Mouse (Mus musculus): ENCODE data around the gene Casp6. TPM values are rescaled to one million over a fixed set of nuclear protein-coding genes. Genes with fewer than 3 reads are reported as not detected.

Casp6 gene
- total and polyA plus RNA-seq, 3 experiments = 10.4 to 16.9 (median 11.2) TPM

DNA sequence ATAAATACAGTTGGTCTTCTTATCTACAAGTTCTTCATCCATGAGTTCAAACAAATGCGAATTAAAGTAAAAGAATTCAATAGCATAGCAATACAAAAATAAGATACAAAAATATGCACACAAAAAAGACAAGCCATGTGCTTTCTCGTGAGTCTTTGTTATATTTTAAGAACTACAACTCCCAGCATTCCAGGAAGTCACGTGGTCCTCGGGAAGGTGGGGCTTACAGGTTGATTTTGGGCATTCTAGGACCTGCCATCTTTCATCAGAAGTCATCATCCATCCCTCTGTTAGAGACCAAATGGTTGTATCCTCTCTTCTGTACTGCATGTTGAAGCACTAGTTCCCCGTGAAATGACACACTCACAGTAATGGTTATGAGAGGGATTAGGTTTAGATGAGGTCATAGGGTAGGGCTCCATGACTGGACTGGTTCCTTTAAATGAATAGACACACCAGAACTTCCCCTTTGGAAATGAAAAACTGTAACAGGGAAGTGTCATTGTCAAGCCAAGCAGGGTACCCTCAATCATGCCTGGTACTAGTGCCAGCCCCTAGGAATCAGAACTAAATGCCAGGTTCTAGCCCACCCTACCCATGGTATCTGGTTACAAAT is 48.0 kb downstream of the Casp6 start:
- Histone ChIP-seq H3K79me2 (replicated peaks; ENCODE audit: control insufficient read depth, insufficient read depth, low read length) (no peaks in the 10 kb centered on the region), H3K4me3 (no peak overlapping the region), H3K27me3 (ENCODE audit: control insufficient read depth, insufficient read depth, low read length) (no peaks in the 10 kb centered on the region), H3K9ac (ENCODE audit: low read depth, low read length) (no peak overlapping the region), H3K4me1 (ENCODE audit: control insufficient read depth, insufficient read depth, low read length) (no peaks in the 10 kb centered on the region; the same call in 1 of the 2 replicates), H3K27ac (no peak overlapping the region), H3K36me3 (ENCODE audit: control insufficient read depth, insufficient read depth, low read length) (no peaks in the 10 kb centered on the region)
- 74% methylated on average over 5 of the region's 5 CpGs for WGBS
- DNase-seq = no peak
- intact Hi-C loops (cut with DNase I) = no loop called here
- TF ChIP-seq EP300 (IDR thresholded peaks at IDR 0.05; ENCODE audit: insufficient read depth, low read depth, low read length) = no peak
- TF ChIP-seq POLR2A (IDR thresholded peaks at IDR 0.05; ENCODE audit: insufficient read depth, low read depth, low read length) = no peak
- TF ChIP-seq CTCF (IDR thresholded peaks at IDR 0.05) = no peak

DNA sequence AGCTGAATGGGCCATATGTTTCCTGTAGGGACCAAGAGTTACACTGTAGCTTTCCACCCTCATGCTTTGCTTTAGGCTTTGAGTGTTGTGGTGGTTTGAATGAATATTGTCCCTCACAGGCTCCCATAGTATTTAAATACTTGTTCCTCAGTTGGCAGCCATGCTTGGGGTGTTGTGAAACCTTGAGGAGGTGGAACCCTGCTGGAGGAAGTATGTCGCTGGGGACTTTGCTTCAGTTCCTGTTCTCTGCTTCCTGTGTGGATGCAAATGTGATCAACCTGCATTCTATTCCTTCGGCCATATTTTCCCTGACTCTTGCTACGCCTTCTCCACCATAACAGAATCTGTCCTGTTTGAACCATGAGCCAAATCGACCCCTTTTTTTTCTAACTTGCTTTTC is 52.1 kb downstream of the Casp6 start:
- Histone ChIP-seq H3K4me1 (ENCODE audit: control insufficient read depth, insufficient read depth, low read length) (no peaks in the 10 kb centered on the region; the same call in 1 of the 2 replicates), H3K27ac (no peak overlapping the region), H3K27me3 (ENCODE audit: control insufficient read depth, insufficient read depth, low read length) (no peaks in the 10 kb centered on the region), H3K4me3 (no peak overlapping the region), H3K9ac (ENCODE audit: low read depth, low read length) (no peak overlapping the region), H3K36me3 (ENCODE audit: control insufficient read depth, insufficient read depth, low read length) (no peaks in the 10 kb centered on the region), H3K79me2 (replicated peaks; ENCODE audit: control insufficient read depth, insufficient read depth, low read length) (no peaks in the 10 kb centered on the region)
- 77% methylated on average over 4 of the region's 4 CpGs for WGBS
- TF ChIP-seq POLR2A (IDR thresholded peaks at IDR 0.05; ENCODE audit: insufficient read depth, low read depth, low read length) (no peak), CTCF (IDR thresholded peaks at IDR 0.05) (no peak), EP300 (IDR thresholded peaks at IDR 0.05; ENCODE audit: insufficient read depth, low read depth, low read length) (no peak)
- no peak for DNase-seq
- intact Hi-C loops (cut with DNase I) = no loop called here

DNA sequence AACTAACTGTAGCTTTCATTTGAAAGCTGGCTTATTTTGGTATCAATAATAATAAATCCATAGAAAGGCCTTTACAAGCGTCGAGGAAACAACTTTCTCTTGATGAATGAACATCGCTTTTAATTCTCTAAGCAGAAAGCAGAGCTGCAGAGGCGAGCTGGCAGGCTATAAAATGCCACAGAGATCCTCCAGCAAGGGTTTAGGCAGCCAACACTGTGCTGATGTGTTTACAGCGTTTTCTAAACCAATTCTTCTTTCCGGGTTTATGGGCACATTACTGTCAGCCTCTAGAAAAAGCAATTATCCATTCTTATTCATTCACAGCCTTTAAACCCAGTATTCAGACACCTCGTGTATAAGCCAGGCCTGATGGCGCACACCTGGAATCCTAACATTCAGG is 61.3 kb downstream of the Casp6 start:
- Histone ChIP-seq H3K4me1 (ENCODE audit: control insufficient read depth, insufficient read depth, low read length) (no peaks in the 10 kb centered on the region), H3K9ac (ENCODE audit: low read depth, low read length) (no peak overlapping the region), H3K27me3 (ENCODE audit: control insufficient read depth, insufficient read depth, low read length) (no peaks in the 10 kb centered on the region; the same call in 1 of the 2 replicates), H3K79me2 (replicated peaks; ENCODE audit: control insufficient read depth, insufficient read depth, low read length) (no peaks in the 10 kb centered on the region), H3K4me3 (no peak overlapping the region), H3K36me3 (ENCODE audit: control insufficient read depth, insufficient read depth, low read length) (no peaks in the 10 kb centered on the region), H3K27ac (no peak overlapping the region)
- TF ChIP-seq EP300 (IDR thresholded peaks at IDR 0.05; ENCODE audit: insufficient read depth, low read depth, low read length) (no peak), CTCF (IDR thresholded peaks at IDR 0.05) (no peak), POLR2A (IDR thresholded peaks at IDR 0.05; ENCODE audit: insufficient read depth, low read depth, low read length) (no peak)
- 89% methylated on average over 8 of the region's 8 CpGs for WGBS
- no peak for DNase-seq
- intact Hi-C loops (cut with DNase I) = no loop called here

Other genes with a start within 250 kb of the Casp6 start
- 1 to 10 TPM; 1.3 to 3.1 TPM for gene Egf, start 146.1 kb upstream of the Casp6 start, total RNA-seq (2021)
- 5.4 and 12.9 TPM in 2 replicates for gene Egf, start 146.1 kb upstream of the Casp6 start, polyA plus RNA-seq (2012; rRNA removed)
- gene Lrit3, start 97.4 kb upstream of the Casp6 start, total RNA-seq (2021) = not detected
- gene Lrit3, start 97.4 kb upstream of the Casp6 start, polyA plus RNA-seq (2012; rRNA removed) = not detected in 2 replicates
- not detected for gene Rrh, start 78.8 kb upstream of the Casp6 start, total RNA-seq (2021)
- not detected in 2 replicates for gene Rrh, start 78.8 kb upstream of the Casp6 start, polyA plus RNA-seq (2012; rRNA removed)
- 10 to 100 TPM; 16.6 to 23.0 TPM for gene Gar1, start 70.0 kb upstream of the Casp6 start, total RNA-seq (2021)
- gene Gar1, start 70.0 kb upstream of the Casp6 start, polyA plus RNA-seq (2012; rRNA removed) = 11.4 and 19.7 TPM in 2 replicates
- gene Cfi, start 65.5 kb upstream of the Casp6 start, total RNA-seq (2021) = under 1 TPM; 0.27 to 0.55 TPM
- gene Cfi, start 65.5 kb upstream of the Casp6 start, polyA plus RNA-seq (2012; rRNA removed) = 0.23 and 0.31 TPM in 2 replicates
- 10 to 100 TPM; 57.1 to 74.0 TPM for gene Pla2g12a, start 22.8 kb upstream of the Casp6 start, total RNA-seq (2021)
- 47.5 and 49.7 TPM in 2 replicates for gene Pla2g12a, start 22.8 kb upstream of the Casp6 start, polyA plus RNA-seq (2012; rRNA removed)
- 1 to 10 TPM; 1.6 to 2.2 TPM for gene Mcub, start 68.8 kb downstream of the Casp6 start, total RNA-seq (2021)
- gene Mcub, start 68.8 kb downstream of the Casp6 start, polyA plus RNA-seq (2012; rRNA removed) = 2.1 and 3.6 TPM in 2 replicates
- 10 to 100 TPM; 30.8 to 33.2 TPM for gene Sec24b, start 160.1 kb downstream of the Casp6 start, total RNA-seq (2021)
- gene Sec24b, start 160.1 kb downstream of the Casp6 start, polyA plus RNA-seq (2012; rRNA removed) = 29.8 and 36.2 TPM in 2 replicates
- under 1 TPM; 0.21 to 0.39 TPM for gene Col25a1, start 230.1 kb downstream of the Casp6 start, total RNA-seq (2021)
- 0.10 and 0.15 TPM in 2 replicates for gene Col25a1, start 230.1 kb downstream of the Casp6 start, polyA plus RNA-seq (2012; rRNA removed)

Measured in heart, adult 2 months (tissue).